Mouse (Mus musculus) ES-E14 (cell line): ENCODE data around the gene Cog4. TPM values are rescaled to one million over a fixed set of nuclear protein-coding genes. Genes with fewer than 3 reads are reported as not detected.
"Not testable (repeated sequence)": the region's sequence is repeated elsewhere in the genome, so short reads cannot be mapped to it uniquely, and the experiment has no call there.

ENCODE experiments used
- DNase-seq: peaks from one replicate; pipeline ENCODE4 v3.0.0-alpha.2; 2013; ENCODE audit warnings: low read depth, low spot score
- H3K27ac ChIP-seq: 2 replicates; pipeline ENCODE4 v1.5.1; 2012; ENCODE audit warnings: low read depth, mild to moderate bottlenecking, low read length, moderate library complexity, mixed read lengths; ENCODE audit not compliant: poor library complexity, insufficient read depth, severe bottlenecking
- H3K36me3 ChIP-seq: 2 replicates; pipeline ENCODE4 v1.6.1; 2012; ENCODE audit warnings: mild to moderate bottlenecking, low read length, moderate library complexity, mixed read lengths; ENCODE audit not compliant: control insufficient read depth, poor library complexity, insufficient read depth, severe bottlenecking
- H3K4me1 ChIP-seq, 2 experiments: fragments of 150-350 bp in 1 of 2; sonication (generic) in 1 of 2; 2 replicates each; pipeline ENCODE4 v1.6.1; 2012; ENCODE audit warnings: low read length in 2 of 2, mild to moderate bottlenecking in 1 of 2, mixed read lengths in 1 of 2; ENCODE audit not compliant: control insufficient read depth in 2 of 2, insufficient read depth in 2 of 2, poor library complexity in 1 of 2
- H3K4me3 ChIP-seq, 2 experiments: fragments of 150-350 bp in 1 of 2; sonication (generic) in 1 of 2; 2 replicates each; pipeline ENCODE4 v1.5.1; 2012; ENCODE audit warnings: low read length in 2 of 2, low read depth in 1 of 2, mild to moderate bottlenecking in 1 of 2, mixed read lengths in 1 of 2; ENCODE audit not compliant: insufficient read depth in 1 of 2, poor library complexity in 1 of 2, severe bottlenecking in 1 of 2
- H3K9ac ChIP-seq: 2 replicates; pipeline ENCODE4 v1.6.1; 2012; ENCODE audit warnings: low read depth, mild to moderate bottlenecking, low read length, mixed read lengths; ENCODE audit not compliant: poor library complexity, insufficient read depth, severe bottlenecking
- H3K9me3 ChIP-seq: fragments of 150-350 bp; sonication (generic); 2 replicates; pipeline ENCODE4 v1.6.1; 2012; ENCODE audit warnings: low read depth, mild to moderate bottlenecking, low read length; ENCODE audit not compliant: control insufficient read depth, insufficient read depth
- CHD2 ChIP-seq: IDR thresholded peaks from 2 replicates; pipeline ENCODE4 v1.6.1; 2014; ENCODE audit warnings: mild to moderate bottlenecking, low read depth, low read length, inconsistent platforms
- HCFC1 ChIP-seq: IDR thresholded peaks from 2 replicates; pipeline ENCODE4 v1.6.1; 2012; ENCODE audit warnings: low read length, inconsistent platforms, borderline replicate concordance; ENCODE audit not compliant: insufficient read depth
- MAFK ChIP-seq: IDR thresholded peaks from 2 replicates; pipeline ENCODE4 v1.6.1; 2014; ENCODE audit warnings: mild to moderate bottlenecking, low read depth, low read length, inconsistent platforms; ENCODE audit not compliant: insufficient read depth
- ZC3H11A ChIP-seq: IDR thresholded peaks from 2 replicates; pipeline ENCODE4 v1.6.1; 2012; ENCODE audit warnings: low read depth, mild to moderate bottlenecking, inconsistent platforms, low read length, borderline replicate concordance
- ZNF384 ChIP-seq: IDR thresholded peaks from 2 replicates; pipeline ENCODE4 v1.6.1; 2012; ENCODE audit warnings: low read depth, low read length, inconsistent platforms
- in situ Hi-C, 2 experiments: fragments of 600-800 bp; cut with MboI; formaldehyde crosslinking; loops; one replicate each; pipeline ENCODE4 v1.15.1; 2025; ENCODE audit warnings: low sequenced_read_pairs in 2 of 2, inconsistent platforms in 1 of 2; ENCODE audit not compliant: unreplicated experiment in 2 of 2
- total RNA-seq: library from RNA; depleted of rRNA; stranded (reverse); fragments of 300-350 nt; gene quantifications from 2 replicates; pipeline ENCODE4 v1.2.3, GENCODE M21; 2012

Cog4 gene
- total RNA-seq, 1 experiment: 64.7 TPM

DNA sequence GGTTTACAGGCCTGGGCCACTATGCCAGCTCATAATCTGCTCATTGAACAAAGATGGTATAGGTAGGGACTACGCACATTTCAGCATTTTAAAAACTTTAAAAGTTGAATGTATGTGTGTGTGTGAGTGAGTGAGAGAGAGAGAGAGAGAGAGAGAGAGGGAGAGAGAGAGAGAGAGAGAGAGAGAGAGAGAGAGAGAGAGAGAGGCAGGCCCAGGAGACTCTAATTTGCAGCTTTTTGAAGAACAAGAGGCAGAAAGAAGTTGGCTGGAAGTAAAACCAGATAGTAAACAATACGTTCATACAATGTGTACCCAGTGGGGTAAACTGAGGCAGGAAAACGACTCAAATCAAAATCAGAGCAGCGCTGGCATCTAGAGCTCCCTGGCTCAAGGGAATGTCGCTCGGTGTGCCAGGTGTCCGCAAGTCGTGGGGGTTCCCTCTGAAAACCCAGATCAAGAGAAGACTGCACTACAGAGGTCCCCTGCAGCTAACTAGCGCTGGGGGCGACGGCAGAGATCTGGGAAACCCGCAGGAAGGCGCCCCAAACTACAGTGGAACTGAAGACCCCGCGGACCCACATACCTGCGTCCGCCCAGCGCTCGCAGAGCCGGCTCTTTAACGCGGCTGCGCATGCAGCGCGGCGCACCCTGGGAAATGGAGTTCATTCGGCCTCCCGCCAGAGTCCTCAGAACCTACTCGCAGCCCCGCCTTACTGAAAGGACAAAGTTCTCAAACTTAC, 55.6 kb downstream of the Cog4 start, which contains the start of gene Fuk:
Gene Fuk (minus strand): TSS at position 650 of the 740 bp plus-strand sequence.
- no peaks in the 10 kb centered on the region for H3K36me3 ChIP-seq
- in situ Hi-C loops: no loop called here
- H3K9me3 ChIP-seq: no peaks in the 10 kb centered on the region
- no peaks in the 10 kb centered on the region for H3K4me1 ChIP-seq
- peak within 1 kb of the TSS; percentile 74 to 94 for H3K4me3 ChIP-seq
- H3K27ac ChIP-seq: no peak within 1 kb of the TSS
- DNase-seq: no peak
- peak within 1 kb of the TSS; percentile 84 for H3K9ac ChIP-seq
- TF ChIP-seq HCFC1: peak; percentile 98
- no peak for TF ChIP-seq ZNF384
- no peak for TF ChIP-seq CHD2
- no peak for TF ChIP-seq ZC3H11A

DNA sequence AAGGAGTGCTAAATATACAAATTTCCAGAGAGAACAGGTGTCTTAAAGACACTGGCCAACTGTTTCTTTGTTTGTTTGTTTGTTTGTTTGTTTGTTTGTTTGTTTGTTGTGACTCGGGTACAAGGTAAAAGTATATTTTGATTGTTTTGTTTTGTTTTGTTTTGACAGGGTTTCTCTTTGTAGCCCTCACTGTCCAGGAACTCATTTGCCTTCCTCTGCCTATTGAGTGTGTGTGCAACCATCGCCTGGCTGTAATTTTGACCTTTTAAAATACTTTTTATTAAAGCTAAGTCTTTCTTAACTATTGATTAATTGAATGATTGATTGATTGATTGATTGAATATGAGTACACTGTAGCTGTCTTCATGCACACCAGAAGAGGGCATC, 56.2 kb downstream of the Cog4 start:
- H3K9ac ChIP-seq: no peak overlapping the region
- no peaks in the 10 kb centered on the region for H3K36me3 ChIP-seq
- 0 out of 4 replicates have a peak overlapping the region, but pooled peaks of 1 of the 2 experiments have one; percentile 94 for H3K4me3 ChIP-seq
- H3K4me1 ChIP-seq: no peaks in the 10 kb centered on the region
- no peaks in the 10 kb centered on the region for H3K9me3 ChIP-seq
- TF ChIP-seq MAFK: no peak
- no peak for TF ChIP-seq ZNF384
- TF ChIP-seq CHD2: no peak
- no peak for TF ChIP-seq HCFC1
- H3K27ac ChIP-seq: no peak overlapping the region
- in situ Hi-C loops: no loop called here
- DNase-seq: no peak

DNA sequence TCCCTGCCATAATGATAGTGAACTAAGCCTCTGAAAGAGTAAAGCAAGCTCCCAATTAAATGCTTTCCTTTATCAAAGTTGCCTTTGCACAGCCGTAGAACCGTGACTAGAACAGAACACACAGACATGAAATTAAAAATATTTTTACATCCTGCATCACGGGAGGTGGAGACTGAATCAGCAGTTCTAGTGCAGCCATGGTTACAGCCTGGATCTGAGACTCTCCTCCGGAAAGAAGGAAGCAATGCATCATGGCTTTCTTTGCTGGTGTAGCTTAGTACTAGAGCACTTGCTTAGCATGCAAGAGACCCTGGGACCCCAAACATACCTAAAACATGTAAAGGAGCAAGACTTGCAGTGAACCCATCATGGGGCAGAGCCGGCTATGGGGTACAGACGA, 59.0 kb downstream of the Cog4 start:
- in situ Hi-C loops: no loop called here
- H3K9me3 ChIP-seq: no peaks in the 10 kb centered on the region
- H3K4me3 ChIP-seq: no peak overlapping the region
- no peaks in the 10 kb centered on the region for H3K36me3 ChIP-seq
- H3K27ac ChIP-seq: no peak overlapping the region
- H3K4me1 ChIP-seq: no peaks in the 10 kb centered on the region
- TF ChIP-seq MAFK (no peak), ZNF384 (no peak), CHD2 (no peak), HCFC1 (no peak), ZC3H11A (no peak)
- DNase-seq: no peak
- no peak overlapping the region for H3K9ac ChIP-seq

DNA sequence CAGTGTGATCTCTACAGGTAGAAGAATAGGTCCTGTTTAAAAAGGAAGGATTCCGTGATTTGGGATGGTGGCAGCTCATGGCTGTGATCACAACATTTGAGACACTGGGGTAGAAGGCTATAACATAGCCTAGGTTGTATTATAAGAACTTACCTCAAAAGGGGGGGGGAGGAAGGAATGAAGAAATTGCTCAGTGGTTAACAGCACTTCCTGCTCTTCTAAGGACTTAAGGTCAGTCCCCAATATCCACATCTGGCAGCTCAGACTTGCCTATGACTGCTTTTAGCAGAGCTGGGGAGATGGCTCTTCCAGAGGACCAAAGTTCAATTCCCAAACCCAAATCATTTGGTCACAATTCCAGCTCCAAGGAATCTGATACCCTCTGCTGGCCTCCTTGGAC, 60.3 kb downstream of the Cog4 start:
- in situ Hi-C loops: no loop called here
- TF ChIP-seq ZNF384 (no peak), MAFK (no peak), HCFC1 (no peak), ZC3H11A (no peak), CHD2 (no peak)
- no peak overlapping the region for H3K27ac ChIP-seq
- H3K9ac ChIP-seq: no peak overlapping the region
- no peaks in the 10 kb centered on the region for H3K4me1 ChIP-seq
- H3K36me3 ChIP-seq: no peaks in the 10 kb centered on the region
- no peaks in the 10 kb centered on the region for H3K9me3 ChIP-seq
- DNase-seq: no peak
- no peak overlapping the region for H3K4me3 ChIP-seq

DNA sequence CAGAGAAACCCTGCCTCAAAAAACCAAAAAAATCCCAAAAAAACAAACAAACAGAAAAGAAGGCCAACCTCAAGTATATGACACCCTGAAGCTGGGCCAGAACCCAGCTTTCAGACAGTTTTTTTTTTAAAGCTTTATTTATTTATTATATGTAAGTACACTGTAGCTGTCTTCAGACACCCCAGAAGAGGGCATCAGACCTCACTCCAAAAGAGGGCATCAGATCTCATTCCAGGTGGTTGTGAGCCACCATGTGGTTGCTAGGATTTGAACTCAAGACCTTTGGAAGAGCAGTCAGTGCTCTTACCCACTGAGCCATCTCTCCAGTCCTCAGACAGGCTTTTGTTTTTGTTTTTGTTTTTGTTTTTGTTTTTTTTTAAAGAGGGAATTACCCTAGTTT, 63.5 kb downstream of the Cog4 start:
- H3K36me3 ChIP-seq, H3K27ac ChIP-seq, H3K4me3 ChIP-seq, DNase-seq, H3K9ac ChIP-seq, H3K9me3 ChIP-seq, in situ Hi-C loops, H3K4me1 ChIP-seq: not testable (repeated sequence)
